Mouse (Mus musculus) C2C12 (cell line): ENCODE results near the gene Hist1h3b.

ENCODE experiments used
- CEBPB ChIP-seq: IDR thresholded peaks from one replicate; pipeline ENCODE4 v1.6.1; 2011; ENCODE audit warnings: low read depth, mild to moderate bottlenecking, control low read depth, moderate library complexity
- CTCF ChIP-seq: IDR thresholded peaks from one replicate; pipeline ENCODE4 v1.5.1; 2011; ENCODE audit not compliant: control insufficient read depth, insufficient read depth, insufficient read length
- FOSL1 ChIP-seq: IDR thresholded peaks from one replicate; pipeline ENCODE4 v1.8.0; 2011; ENCODE audit warnings: mild to moderate bottlenecking, low read length; ENCODE audit not compliant: poor library complexity, insufficient read depth, severe bottlenecking
- MAX ChIP-seq: IDR thresholded peaks from one replicate; pipeline ENCODE4 v1.6.1; 2011; ENCODE audit warnings: mild to moderate bottlenecking, control low read depth
- MYOD1 ChIP-seq: IDR thresholded peaks from one replicate; pipeline ENCODE4 v1.6.1; 2011; ENCODE audit warnings: low read depth; ENCODE audit not compliant: control insufficient read depth, insufficient read length
- MYOG ChIP-seq: IDR thresholded peaks from one replicate; pipeline ENCODE4 v1.6.1; 2011; ENCODE audit not compliant: control insufficient read depth, insufficient read length; ENCODE audit errors: extremely low read depth
- USF1 ChIP-seq: IDR thresholded peaks from one replicate; pipeline ENCODE4 v1.6.1; 2011; ENCODE audit warnings: low read depth, mild to moderate bottlenecking, control low read depth, moderate library complexity

GRCm38 (mm10) chr13:23730479-23730878 is 21.6 kb upstream of the Hist1h3b start:
- TF ChIP-seq CTCF (no peak), FOSL1 (no peak), MYOG (no peak), CEBPB (no peak), MAX (no peak), MYOD1 (no peak), USF1 (no peak)
